Mouse (Mus musculus): ENCODE data around the gene Rrn3.

DNA sequence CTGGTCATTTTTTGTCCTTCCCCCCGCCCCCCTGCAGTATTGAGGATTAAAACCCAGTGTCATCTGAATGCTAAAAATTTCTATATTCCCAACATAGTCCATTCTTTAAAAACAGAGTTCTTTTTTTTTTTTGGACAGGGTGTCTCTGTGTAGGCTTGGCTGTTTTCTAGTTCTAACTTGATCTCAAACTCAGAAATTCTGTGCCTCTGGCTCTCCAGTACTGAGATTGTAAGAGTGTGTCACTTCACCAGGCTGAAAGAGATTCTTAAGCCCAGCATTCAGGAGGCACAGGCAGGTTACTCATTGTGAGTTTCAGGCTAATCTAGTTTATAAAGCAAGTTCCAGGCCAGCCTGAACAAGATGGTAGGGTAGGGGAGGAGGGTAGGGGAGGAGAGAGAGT, 66.2 kb downstream of the Rrn3 start:
- no peak for TF ChIP-seq CTCF (conservative IDR thresholded peaks at IDR 0.05 in 1 of 2, IDR thresholded peaks at IDR 0.05 in 1 of 2; ENCODE audit: low read depth in 2 of 2, low read length in 2 of 2)
- TF ChIP-seq TCF12 (IDR thresholded peaks at IDR 0.05; ENCODE audit: low read depth, low read length) = no peak
- no peak for TF ChIP-seq RCOR1 (conservative IDR thresholded peaks at IDR 0.05; ENCODE audit: low read depth, low read length)
- TF ChIP-seq KAT2A (IDR thresholded peaks at IDR 0.05; ENCODE audit: insufficient replicate concordance, low read length) = no peak
- TF ChIP-seq POLR2A (IDR thresholded peaks at IDR 0.05; ENCODE audit: low read depth, low read length) = no peak
- no peak for TF ChIP-seq HCFC1 (IDR thresholded peaks at IDR 0.05; ENCODE audit: low read depth, low read length)
- TF ChIP-seq SIN3A (IDR thresholded peaks at IDR 0.05; ENCODE audit: low read length) = no peak
- no peak for TF ChIP-seq PAX5 (IDR thresholded peaks at IDR 0.05; ENCODE audit: low read length)
- TF ChIP-seq MAZ (IDR thresholded peaks at IDR 0.05; ENCODE audit: low read depth, low read length) = no peak
- no peak for TF ChIP-seq EP300 (IDR thresholded peaks at IDR 0.05; ENCODE audit: low read length)
- no peak for TF ChIP-seq E2F4 (IDR thresholded peaks at IDR 0.05; ENCODE audit: insufficient replicate concordance, low read depth, low read length)
- TF ChIP-seq ZKSCAN1 (IDR thresholded peaks at IDR 0.05; ENCODE audit: borderline replicate concordance, low read depth, low read length) = no peak
- TF ChIP-seq UBTF (IDR thresholded peaks at IDR 0.05; ENCODE audit: low read depth, low read length) = no peak
- TF ChIP-seq GABPA (IDR thresholded peaks at IDR 0.05; ENCODE audit: insufficient replicate concordance, low read depth, low read length) = no peak
